Mouse (Mus musculus) cerebellum, adult 2 months (tissue): ENCODE measurements around the gene Atxn1.

Source experiments
- CTCF ChIP-seq: fragments of 200-500 bp; IDR thresholded peaks from 2 replicates; pipeline ENCODE4 v1.5.1; 2011; ENCODE audit warnings: low read depth, mild to moderate bottlenecking, control low read depth, low read length, moderate library complexity, borderline replicate concordance; ENCODE audit not compliant: insufficient read depth
- POLR2A ChIP-seq: fragments of 200-500 bp; IDR thresholded peaks from 2 replicates; pipeline ENCODE4 v1.6.1; 2011; ENCODE audit warnings: low read length, control low read depth, borderline replicate concordance; ENCODE audit not compliant: insufficient read depth

- TF ChIP-seq CTCF: no peak
- no peak for TF ChIP-seq POLR2A
Observed at GRCm38 (mm10) chr13:45734531-45734930, 230.3 kb downstream of the Atxn1 start.
